Mouse (Mus musculus) liver, adult 2 months (tissue): ENCODE data around the gene Rad51b. TPM values are rescaled to one million over a fixed set of nuclear protein-coding genes. Genes with fewer than 3 reads are reported as not detected.
A peak's percentile ranks its signal among the peaks of the same experiment; 100 is the strongest.

Experiments used
- DNase-seq: peaks from one replicate; pipeline ENCODE4 v3.0.0-alpha.2; 2011; ENCODE audit warnings: low read depth, low spot score; ENCODE audit errors: extremely low read depth
- H3K27ac ChIP-seq: fragments of 200-500 bp; replicated peaks from 2 replicates; pipeline ENCODE4 v1.5.1; 2012; ENCODE audit warnings: low read depth, mild to moderate bottlenecking, control low read depth, inconsistent platforms, low read length; ENCODE audit not compliant: insufficient read depth
- H3K27me3 ChIP-seq: fragments of 200-500 bp; 2 replicates; pipeline ENCODE4 v1.6.1; 2012; ENCODE audit warnings: mild to moderate bottlenecking, moderate library complexity, low read length, inconsistent platforms; ENCODE audit not compliant: control insufficient read depth, insufficient read depth
- H3K36me3 ChIP-seq: fragments of 200-500 bp; 2 replicates; pipeline ENCODE4 v1.6.1; 2012; ENCODE audit warnings: low read length, inconsistent platforms; ENCODE audit not compliant: control insufficient read depth, insufficient read depth
- H3K4me1 ChIP-seq: fragments of 200-500 bp; 2 replicates; pipeline ENCODE4 v1.6.1; 2011; ENCODE audit warnings: low read length; ENCODE audit not compliant: control insufficient read depth, insufficient read depth
- H3K4me3 ChIP-seq: fragments of 200-500 bp; 2 replicates; pipeline ENCODE4 v1.5.1; 2011; ENCODE audit warnings: low read depth, mild to moderate bottlenecking, control low read depth, low read length, moderate library complexity; ENCODE audit not compliant: insufficient read depth
- H3K79me2 ChIP-seq: fragments of 200-500 bp; 2 replicates; pipeline ENCODE4 v1.6.1; 2012; ENCODE audit warnings: inconsistent platforms, mild to moderate bottlenecking, low read length, moderate library complexity; ENCODE audit not compliant: control insufficient read depth, insufficient read depth
- H3K9ac ChIP-seq: fragments of 200-500 bp; 2 replicates; pipeline ENCODE4 v1.6.1; 2012; ENCODE audit warnings: low read depth, mild to moderate bottlenecking, control low read depth, inconsistent platforms, low read length
- CTCF ChIP-seq: fragments of 200-500 bp; IDR thresholded peaks from 2 replicates; pipeline ENCODE4 v1.5.1; 2011; ENCODE audit warnings: low read depth, low read length, control low read depth
- POLR2A ChIP-seq: fragments of 200-500 bp; IDR thresholded peaks from 2 replicates; pipeline ENCODE4 v1.6.1; 2011; ENCODE audit warnings: low read length, control low read depth; ENCODE audit not compliant: insufficient read depth; ENCODE audit errors: extremely low read depth
- WGBS: fragments of 180-500 bp; shearing (Covaris S2); methylation state at CpG from one replicate; pipeline ENCODE4 v1.1.7; 2018; 5-methylcytosine and 5-hydroxymethylcytosine counted together
- polyA plus RNA-seq: library from polyadenylated mRNA; depleted of rRNA; stranded (reverse); fragments of >200 nt; gene quantifications from 2 replicates; pipeline ENCODE4 v1.2.3, GENCODE M21; 2012
- total RNA-seq: library from RNA; depleted of rRNA; stranded (reverse); fragments of >200 nt; gene quantifications from 2 replicates; pipeline ENCODE4 v1.2.3, GENCODE M21; 2014

The Rad51b gene
- total and polyA plus RNA-seq, 2 experiments: 0.55 to 1.7 TPM

- H3K36me3 ChIP-seq: no peaks in the 10 kb centered on the region
- no peaks in the 10 kb centered on the region for H3K79me2 ChIP-seq
- H3K4me3 ChIP-seq: no peak overlapping the region
- no peak overlapping the region for H3K9ac ChIP-seq
- WGBS: 88% methylated on average over 5 of the region's 5 CpGs
- H3K27ac ChIP-seq: no peak overlapping the region
- DNase-seq: no peak
- no peak for TF ChIP-seq POLR2A
- TF ChIP-seq CTCF: no peak
- no peaks in the 10 kb centered on the region for H3K27me3 ChIP-seq
- H3K4me1 ChIP-seq: peaks cover 2% of the 10 kb centered on the region
These were observed 556.9 kb downstream of the Rad51b start for GRCm38 (mm10) chr12:79853901-79854490.

DNA sequence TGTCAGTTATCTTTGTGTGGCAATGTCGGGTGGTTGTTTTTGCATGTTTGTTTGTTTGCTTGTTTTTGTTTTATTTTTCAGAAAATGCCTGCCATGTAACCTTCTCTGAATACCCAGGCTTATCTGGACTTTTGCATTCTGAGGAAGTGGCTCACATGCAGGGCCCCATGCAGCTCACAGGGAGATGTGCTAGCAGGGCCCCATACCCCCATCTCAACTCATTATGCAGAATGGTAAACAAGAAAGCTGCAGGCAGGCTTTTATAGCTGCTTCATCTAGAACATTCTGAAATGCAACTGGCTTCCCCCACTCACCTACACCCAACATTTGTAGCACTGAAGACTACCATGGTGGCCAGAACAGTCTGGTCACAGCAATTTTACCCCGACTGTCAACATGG, 557.4 kb downstream of the Rad51b start:
- Histone ChIP-seq H3K79me2 (no peaks in the 10 kb centered on the region), H3K36me3 (no peaks in the 10 kb centered on the region), H3K27me3 (no peaks in the 10 kb centered on the region), H3K27ac (no peak overlapping the region), H3K9ac (no peak overlapping the region), H3K4me1 (peaks cover 2% of the 10 kb centered on the region), H3K4me3 (no peak overlapping the region)
- TF ChIP-seq CTCF (no peak), POLR2A (no peak)
- WGBS: 94% methylated on average over 2 of the region's 2 CpGs
- no peak for DNase-seq

- WGBS: 66% methylated on average over 11 of the region's 11 CpGs
- no peaks in the 10 kb centered on the region for H3K79me2 ChIP-seq
- no peaks in the 10 kb centered on the region for H3K27me3 ChIP-seq
- peaks cover 10% of the 10 kb centered on the region for H3K4me1 ChIP-seq
- no peaks in the 10 kb centered on the region for H3K36me3 ChIP-seq
- H3K4me3 ChIP-seq: no peak overlapping the region
- no peak overlapping the region for H3K27ac ChIP-seq
- no peak overlapping the region for H3K9ac ChIP-seq
- no peak for DNase-seq
- no peak for TF ChIP-seq POLR2A
- TF ChIP-seq CTCF: no peak
These were observed 559.2 kb downstream of the Rad51b start for GRCm38 (mm10) chr12:79856116-79856909.

DNA sequence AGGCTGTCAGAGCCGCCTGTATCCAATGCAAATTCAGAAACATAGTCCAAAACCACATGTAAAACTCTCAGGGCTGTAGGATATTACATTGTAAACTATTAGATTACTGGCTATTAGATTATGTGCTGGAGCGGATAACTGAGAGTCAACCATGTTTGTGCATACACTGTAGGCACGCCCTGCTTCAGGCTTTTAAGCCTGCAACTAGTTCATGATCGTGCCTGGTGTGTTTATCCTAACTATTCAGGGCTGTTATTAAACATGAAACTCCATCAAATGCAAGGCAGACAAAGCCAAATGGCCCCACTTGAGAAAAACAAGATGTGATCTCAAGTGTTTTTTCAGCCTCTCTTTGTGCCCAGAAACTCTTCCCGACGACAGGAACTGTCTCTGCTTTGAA, 560.6 kb downstream of the Rad51b start:
- WGBS: 94% methylated on average over 6 of the region's 6 CpGs
- Histone ChIP-seq H3K36me3 (no peaks in the 10 kb centered on the region), H3K79me2 (no peaks in the 10 kb centered on the region), H3K4me3 (no peak overlapping the region), H3K27me3 (no peaks in the 10 kb centered on the region), H3K9ac (no peak overlapping the region), H3K27ac (no peak overlapping the region), H3K4me1 (peaks cover 10% of the 10 kb centered on the region)
- TF ChIP-seq CTCF (no peak), POLR2A (no peak)
- no peak for DNase-seq

- no peak for DNase-seq
- WGBS: 81% methylated on average over 11 of the region's 11 CpGs
- Histone ChIP-seq H3K4me1 (peaks cover 10% of the 10 kb centered on the region), H3K27me3 (no peaks in the 10 kb centered on the region), H3K36me3 (no peaks in the 10 kb centered on the region), H3K4me3 (no peak overlapping the region), H3K27ac (no peak overlapping the region), H3K79me2 (no peaks in the 10 kb centered on the region), H3K9ac (no peak overlapping the region)
- no peak for TF ChIP-seq CTCF
- no peak for TF ChIP-seq POLR2A
These were observed 561.3 kb downstream of the Rad51b start for GRCm38 (mm10) chr12:79858336-79858735.

DNA sequence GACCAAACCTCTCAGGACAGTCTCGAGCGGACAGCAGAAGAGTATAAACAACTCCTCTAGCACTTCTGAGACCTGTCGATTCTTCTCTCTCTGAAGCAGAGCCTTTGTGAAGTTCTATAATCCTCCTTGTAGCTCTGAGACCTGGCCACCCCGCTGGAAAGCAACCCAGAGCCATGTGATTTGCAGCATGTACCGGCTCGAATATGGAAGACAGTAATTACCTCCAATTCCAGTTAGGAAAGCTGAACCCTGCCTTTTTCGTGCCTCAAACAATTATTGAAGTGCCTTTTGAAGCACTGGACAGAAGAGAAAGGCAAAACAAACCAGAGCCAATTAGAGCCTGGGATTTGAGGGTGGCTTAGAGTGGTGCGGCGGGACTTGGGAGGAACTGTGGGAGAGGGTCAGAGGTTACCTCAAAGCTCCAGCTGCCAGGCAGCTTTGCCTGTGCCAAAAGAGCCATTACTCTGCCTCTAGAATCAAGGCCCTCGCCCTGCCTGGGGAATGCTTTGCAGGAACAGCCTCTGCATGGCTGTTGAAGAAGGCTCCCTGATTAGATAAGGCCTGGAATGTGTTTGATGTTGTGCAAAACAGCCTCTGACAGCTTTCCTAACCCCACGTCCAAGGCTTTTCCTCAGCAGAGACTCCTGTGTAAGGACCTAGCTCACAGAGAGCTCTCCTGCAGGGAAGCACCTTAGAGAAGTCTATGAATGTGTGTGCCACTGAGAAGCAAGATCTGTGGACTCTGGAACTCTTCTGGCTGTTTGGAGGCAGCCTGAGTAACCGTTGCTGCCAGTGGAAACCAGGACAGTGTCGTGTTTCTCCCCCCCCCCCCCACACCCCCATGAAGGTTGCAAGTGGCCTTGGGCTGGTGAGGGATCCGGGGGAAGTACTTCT, 562.5 kb downstream of the Rad51b start:
- WGBS: 39% methylated on average over 14 of the region's 14 CpGs
- Histone ChIP-seq H3K27ac (peak overlapping the region; percentile 14; the same call in 1 of the 2 replicates), H3K4me3 (no peak overlapping the region), H3K4me1 (peaks cover 10% of the 10 kb centered on the region), H3K27me3 (no peaks in the 10 kb centered on the region), H3K36me3 (no peaks in the 10 kb centered on the region), H3K79me2 (no peaks in the 10 kb centered on the region), H3K9ac (no peak overlapping the region)
- peak; percentile 74 for DNase-seq
- TF ChIP-seq POLR2A (no peak), CTCF (no peak)
